Mouse (Mus musculus): ENCODE measurements around the gene Lrrc23. TPM values are rescaled to one million over a fixed set of nuclear protein-coding genes. Genes with fewer than 3 reads are reported as not detected.

Lrrc23 gene
- polyA plus RNA-seq, 1 experiment from 2014 or later, result 6.4 TPM

GRCm38 (mm10) chr6:124780917-124781316, 1.4 kb upstream of the Lrrc23 start:
- Histone ChIP-seq H3K27me3 (ENCODE audit: control insufficient read depth, insufficient read depth, low read length) (0 out of 2 replicates have a peak, but pooled peaks cover 4% of the 10 kb centered on the region), H3K4me2 (replicated peaks) (no peak overlapping the region), H3K9me3 (ENCODE audit: control insufficient read depth, low read length) (no peaks in the 10 kb centered on the region), H3K4me1 (replicated peaks; ENCODE audit: control insufficient read depth, insufficient read depth, low read length) (peaks cover 13% of the 10 kb centered on the region; the same call in 1 of the 2 replicates), H3K36me3 (replicated peaks; ENCODE audit: control insufficient read depth, insufficient read depth) (no peaks in the 10 kb centered on the region), H3K9ac (no peak overlapping the region), H3K4me3 (replicated peaks; ENCODE audit: low read length) (no peak overlapping the region), H3K27ac (no peak overlapping the region)
- no peak for ATAC-seq (ENCODE audit: low FRiP score)
- 92% methylated on average over 7 of the region's 7 CpGs for WGBS
- no peak for DNase-seq (ENCODE audit: low spot score)

GRCm38 (mm10) chr6:124779984-124780416, 473 bp upstream of the Lrrc23 start:
- Histone ChIP-seq H3K36me3 (replicated peaks; ENCODE audit: control insufficient read depth, insufficient read depth) (no peaks in the 10 kb centered on the region), H3K27me3 (ENCODE audit: control insufficient read depth, insufficient read depth, low read length) (0 out of 2 replicates have a peak, but pooled peaks cover 4% of the 10 kb centered on the region), H3K27ac (peak overlapping the region; percentile 32; the same call in 1 of the 2 replicates), H3K4me1 (replicated peaks; ENCODE audit: control insufficient read depth, insufficient read depth, low read length) (peaks cover 13% of the 10 kb centered on the region; the same call in 1 of the 2 replicates), H3K4me3 (replicated peaks; ENCODE audit: low read length) (peak overlapping the region; percentile 33), H3K9me3 (ENCODE audit: control insufficient read depth, low read length) (no peaks in the 10 kb centered on the region), H3K9ac (peak overlapping the region; percentile 49), H3K4me2 (replicated peaks) (peak overlapping the region; percentile 78)
- DNase-seq (ENCODE audit: low spot score), result no peak
- WGBS, result 5% methylated on average over 10 of the region's 10 CpGs
- ATAC-seq (ENCODE audit: low FRiP score), result no peak

DNA sequence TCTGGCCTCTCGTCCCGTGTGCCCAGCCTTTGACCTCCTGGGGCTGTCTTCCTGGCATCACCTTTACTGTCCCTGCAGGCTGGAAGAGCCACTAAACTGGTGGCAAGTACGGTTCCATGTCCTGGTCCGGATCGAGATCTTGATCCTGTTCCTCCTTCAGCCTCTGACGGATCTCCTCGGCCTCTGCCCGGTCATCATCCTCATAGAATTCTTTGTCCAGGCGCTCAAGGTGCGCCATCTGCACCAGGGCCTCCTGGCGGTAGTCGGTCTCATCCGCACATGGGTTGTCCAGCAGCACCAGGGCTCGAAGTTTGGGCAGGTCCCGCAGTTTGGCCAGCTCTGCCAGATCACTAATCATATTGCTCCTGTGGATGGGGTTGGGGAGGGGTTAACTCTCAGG, 9.0 kb downstream of the Lrrc23 start:
- no peak overlapping the region for H3K9ac ChIP-seq
- no peak overlapping the region for H3K4me2 ChIP-seq (replicated peaks)

DNA sequence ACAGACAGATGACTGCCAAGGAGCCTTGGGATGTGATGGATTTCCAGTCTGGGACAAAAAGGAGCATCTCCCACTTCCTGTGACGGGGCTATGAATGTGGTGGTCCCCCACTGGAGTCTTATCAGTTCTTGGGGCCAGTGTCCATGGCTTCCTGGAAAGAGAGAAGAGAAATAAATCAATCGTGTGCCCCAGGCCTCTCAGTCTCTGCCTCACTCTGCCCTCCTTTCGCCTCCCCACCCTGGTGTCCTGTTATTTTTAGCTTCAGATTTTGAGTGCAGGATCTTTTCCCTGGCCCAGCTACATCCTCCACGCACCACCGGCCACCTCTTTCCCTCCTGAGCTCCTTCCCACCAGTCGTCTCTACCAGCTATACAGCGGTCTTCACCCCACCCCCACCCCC, 9.5 kb downstream of the Lrrc23 start:
- H3K4me3 ChIP-seq (replicated peaks; ENCODE audit: low read length), result peak overlapping the region; percentile 49
- DNase-seq (ENCODE audit: low spot score) (no peak), ATAC-seq (ENCODE audit: low FRiP score) (no peak; the same call in 1 of the 2 replicates)
- no peaks in the 10 kb centered on the region for H3K9me3 ChIP-seq (ENCODE audit: control insufficient read depth, low read length)
- peaks cover 15% of the 10 kb centered on the region; the same call in 1 of the 2 replicates for H3K4me1 ChIP-seq (replicated peaks; ENCODE audit: control insufficient read depth, insufficient read depth, low read length)
- peak overlapping the region; percentile 71 for H3K4me2 ChIP-seq (replicated peaks)
- H3K36me3 ChIP-seq (replicated peaks; ENCODE audit: control insufficient read depth, insufficient read depth), result no peaks in the 10 kb centered on the region
- H3K9ac ChIP-seq, result peak overlapping the region; percentile 77
- no peaks in the 10 kb centered on the region for H3K27me3 ChIP-seq (ENCODE audit: control insufficient read depth, insufficient read depth, low read length)
- WGBS, result 67% methylated on average over 7 of the region's 7 CpGs
- H3K27ac ChIP-seq, result no peak overlapping the region

More for the DNA sequence above, 9.0 kb downstream of the Lrrc23 start:
- Histone ChIP-seq H3K4me3 (replicated peaks; ENCODE audit: low read length) (no peak overlapping the region), H3K4me1 (replicated peaks; ENCODE audit: control insufficient read depth, insufficient read depth, low read length) (peaks cover 15% of the 10 kb centered on the region; the same call in 1 of the 2 replicates), H3K27me3 (ENCODE audit: control insufficient read depth, insufficient read depth, low read length) (no peaks in the 10 kb centered on the region), H3K27ac (no peak overlapping the region), H3K36me3 (replicated peaks; ENCODE audit: control insufficient read depth, insufficient read depth) (no peaks in the 10 kb centered on the region), H3K9me3 (ENCODE audit: control insufficient read depth, low read length) (no peaks in the 10 kb centered on the region)
- DNase-seq (ENCODE audit: low spot score), result no peak
- WGBS, result 89% methylated on average over 15 of the region's 15 CpGs
- ATAC-seq (ENCODE audit: low FRiP score), result no peak

- DNase-seq (ENCODE audit: low spot score) (peak; percentile 61), ATAC-seq (ENCODE audit: low FRiP score) (peak; percentile 87)
- Histone ChIP-seq H3K9me3 (ENCODE audit: control insufficient read depth, low read length) (no peaks in the 10 kb centered on the region), H3K36me3 (replicated peaks; ENCODE audit: control insufficient read depth, insufficient read depth) (no peaks in the 10 kb centered on the region), H3K4me3 (replicated peaks; ENCODE audit: low read length) (peak within 1 kb of the TSS; percentile 49), H3K4me1 (replicated peaks; ENCODE audit: control insufficient read depth, insufficient read depth, low read length) (peaks cover 15% of the 10 kb centered on the region; the same call in 1 of the 2 replicates), H3K4me2 (replicated peaks) (peak within 1 kb of the TSS; percentile 71), H3K9ac (peak within 1 kb of the TSS; percentile 77), H3K27me3 (ENCODE audit: control insufficient read depth, insufficient read depth, low read length) (no peaks in the 10 kb centered on the region), H3K27ac (peak within 1 kb of the TSS; percentile 65)
- under 1% methylated on average over 50 of the region's 54 CpGs for WGBS
These were observed 10.3 kb downstream of the Lrrc23 start, which contains the start of gene Eno2 for GRCm38 (mm10) chr6:124769101-124769765. Gene Eno2, minus strand, starts transcription at chr6:124769673.

DNA sequence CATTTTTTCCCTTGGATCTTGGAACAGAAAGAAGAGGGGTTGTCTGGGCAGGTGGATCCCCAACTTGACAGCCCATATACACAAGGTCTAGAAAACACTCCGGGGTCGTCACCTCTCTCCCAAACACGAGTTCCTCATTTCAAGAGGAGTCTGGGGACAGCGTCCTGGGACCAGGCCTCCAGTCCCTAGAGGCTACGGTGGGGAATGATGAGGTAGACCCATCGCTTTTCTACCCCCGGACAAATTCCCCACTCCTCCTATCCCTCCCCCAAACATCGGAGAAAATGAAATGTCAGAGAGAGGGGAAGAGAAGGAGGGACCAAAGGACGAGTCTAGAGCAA, 10.9 kb downstream of the Lrrc23 start:
- Histone ChIP-seq H3K4me1 (replicated peaks; ENCODE audit: control insufficient read depth, insufficient read depth, low read length) (peaks cover 15% of the 10 kb centered on the region; the same call in 1 of the 2 replicates), H3K27ac (peak overlapping the region; percentile 65; the same call in 1 of the 2 replicates), H3K9me3 (ENCODE audit: control insufficient read depth, low read length) (no peaks in the 10 kb centered on the region), H3K9ac (peak overlapping the region; percentile 77), H3K27me3 (ENCODE audit: control insufficient read depth, insufficient read depth, low read length) (no peaks in the 10 kb centered on the region), H3K36me3 (replicated peaks; ENCODE audit: control insufficient read depth, insufficient read depth) (no peaks in the 10 kb centered on the region), H3K4me3 (replicated peaks; ENCODE audit: low read length) (peak overlapping the region; percentile 49), H3K4me2 (replicated peaks) (peak overlapping the region; percentile 71)
- ATAC-seq (ENCODE audit: low FRiP score), result 0 out of 2 replicates have a peak, but pooled peaks have one; percentile 1
- WGBS, result 2% methylated on average over 9 of the region's 9 CpGs
- no peak for DNase-seq (ENCODE audit: low spot score)

DNA sequence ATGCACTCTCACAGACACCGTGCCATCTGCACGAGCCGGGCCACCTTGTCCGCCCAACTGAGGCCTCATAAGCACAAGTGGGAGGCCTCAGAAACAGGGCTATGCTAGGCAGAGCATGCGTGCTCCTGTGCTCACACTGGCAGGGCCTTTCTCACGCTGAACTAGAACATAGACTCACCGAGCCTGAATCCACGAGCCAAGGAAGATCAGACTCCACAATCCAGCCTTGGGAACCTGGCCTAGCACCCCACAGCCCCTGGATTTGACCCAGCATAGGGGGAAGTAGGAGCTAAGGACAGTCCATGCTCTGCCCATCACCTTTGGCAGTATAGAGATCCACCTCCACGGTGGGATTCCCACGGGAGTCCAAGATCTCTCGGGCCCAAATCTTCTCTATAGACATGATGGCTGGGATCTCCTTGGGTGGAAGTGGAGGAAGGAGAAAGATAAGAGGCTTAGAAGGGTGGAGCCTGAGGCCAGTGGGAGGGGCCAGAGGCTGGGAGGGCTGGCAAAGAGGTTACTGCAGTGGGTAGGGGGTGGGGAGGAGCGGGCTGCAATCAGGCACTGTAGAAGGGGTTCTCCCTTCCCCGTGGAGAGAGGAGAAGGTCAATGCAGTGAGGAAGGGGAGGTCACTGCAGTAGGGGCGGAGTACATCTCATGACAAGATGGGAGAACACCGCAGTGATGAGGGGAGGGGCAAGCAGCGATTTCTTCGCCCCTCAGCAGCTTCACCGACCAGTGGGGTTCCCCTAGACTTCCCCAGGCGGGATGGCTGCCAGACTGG, 11.4 kb downstream of the Lrrc23 start:
- Histone ChIP-seq H3K4me3 (replicated peaks; ENCODE audit: low read length) (peak overlapping the region; percentile 49), H3K27me3 (ENCODE audit: control insufficient read depth, insufficient read depth, low read length) (no peaks in the 10 kb centered on the region), H3K4me2 (replicated peaks) (peak overlapping the region; percentile 71), H3K9ac (peak overlapping the region; percentile 77; the same call in 1 of the 2 replicates), H3K9me3 (ENCODE audit: control insufficient read depth, low read length) (no peaks in the 10 kb centered on the region), H3K4me1 (replicated peaks; ENCODE audit: control insufficient read depth, insufficient read depth, low read length) (peaks cover 15% of the 10 kb centered on the region; the same call in 1 of the 2 replicates), H3K36me3 (replicated peaks; ENCODE audit: control insufficient read depth, insufficient read depth) (no peaks in the 10 kb centered on the region), H3K27ac (no peak overlapping the region)
- 23% methylated on average over 19 of the region's 19 CpGs for WGBS
- peak; percentile 35 for ATAC-seq (ENCODE audit: low FRiP score)
- no peak for DNase-seq (ENCODE audit: low spot score)

DNA sequence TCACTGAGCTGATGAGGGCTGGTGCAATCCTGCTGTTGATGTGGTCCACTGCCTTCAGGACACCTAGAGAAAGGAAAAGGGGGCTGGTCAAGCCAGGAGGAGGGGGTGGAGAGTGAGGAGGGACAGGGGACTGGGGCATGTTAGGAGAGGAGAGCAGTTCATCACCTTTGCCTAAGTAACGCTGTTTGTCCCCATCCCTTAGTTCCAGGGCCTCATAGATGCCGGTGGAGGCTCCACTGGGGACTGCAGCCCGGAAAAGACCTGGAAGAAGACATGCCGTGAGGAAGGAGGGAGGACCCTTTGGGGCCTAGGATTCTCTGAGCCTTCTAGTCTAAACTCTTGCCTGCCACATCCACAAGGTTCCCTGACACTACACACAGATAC, 12.0 kb downstream of the Lrrc23 start:
- Histone ChIP-seq H3K27ac (no peak overlapping the region), H3K4me3 (replicated peaks; ENCODE audit: low read length) (no peak overlapping the region)

DNA sequence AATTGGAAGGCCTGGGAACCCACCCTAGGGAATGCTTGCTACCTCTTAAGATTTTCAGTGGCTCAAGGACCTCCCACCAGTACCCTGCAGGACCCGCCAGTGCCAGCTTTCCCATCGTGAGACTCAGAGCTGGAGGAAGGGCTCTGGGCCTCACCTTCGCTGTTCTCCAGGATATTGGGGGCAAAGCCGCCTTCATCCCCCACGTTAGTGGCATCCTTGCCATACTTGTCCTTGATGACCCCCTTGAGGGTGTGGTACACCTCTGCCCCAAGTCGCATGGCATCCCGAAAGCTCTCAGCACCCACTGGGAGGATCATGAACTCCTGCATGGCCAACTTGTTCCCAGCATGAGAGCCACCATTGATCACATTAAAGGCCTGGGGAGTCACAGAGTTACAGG, 13.6 kb downstream of the Lrrc23 start:
- no peak overlapping the region for H3K9ac ChIP-seq
- DNase-seq (ENCODE audit: low spot score), result no peak
- H3K9me3 ChIP-seq (ENCODE audit: control insufficient read depth, low read length), result no peaks in the 10 kb centered on the region
- 86% methylated on average over 7 of the region's 7 CpGs for WGBS
- no peak overlapping the region for H3K4me3 ChIP-seq (replicated peaks; ENCODE audit: low read length)
- no peak overlapping the region for H3K4me2 ChIP-seq (replicated peaks)
- H3K4me1 ChIP-seq (replicated peaks; ENCODE audit: control insufficient read depth, insufficient read depth, low read length), result peaks cover 15% of the 10 kb centered on the region; the same call in 1 of the 2 replicates
- H3K27ac ChIP-seq, result no peak overlapping the region
- no peaks in the 10 kb centered on the region for H3K27me3 ChIP-seq (ENCODE audit: control insufficient read depth, insufficient read depth, low read length)
- no peaks in the 10 kb centered on the region for H3K36me3 ChIP-seq (replicated peaks; ENCODE audit: control insufficient read depth, insufficient read depth)
- no peak for ATAC-seq (ENCODE audit: low FRiP score)

More for the DNA sequence above, 12.0 kb downstream of the Lrrc23 start:
- no peak overlapping the region for H3K9ac ChIP-seq
- peak overlapping the region; percentile 71 for H3K4me2 ChIP-seq (replicated peaks)
- DNase-seq (ENCODE audit: low spot score) (no peak), ATAC-seq (ENCODE audit: low FRiP score) (no peak)
- no peaks in the 10 kb centered on the region for H3K36me3 ChIP-seq (replicated peaks; ENCODE audit: control insufficient read depth, insufficient read depth)
- H3K9me3 ChIP-seq (ENCODE audit: control insufficient read depth, low read length), result no peaks in the 10 kb centered on the region
- 19% methylated on average over 4 of the region's 4 CpGs for WGBS
- peaks cover 15% of the 10 kb centered on the region; the same call in 1 of the 2 replicates for H3K4me1 ChIP-seq (replicated peaks; ENCODE audit: control insufficient read depth, insufficient read depth, low read length)
- no peaks in the 10 kb centered on the region for H3K27me3 ChIP-seq (ENCODE audit: control insufficient read depth, insufficient read depth, low read length)

Measured in hindbrain, embryonic 14.5 days (tissue).